Mouse (Mus musculus): Measurements from ENCODE around the gene Ddx20. TPM values are rescaled to one million over a fixed set of nuclear protein-coding genes. Genes with fewer than 3 reads are reported as not detected.

The Ddx20 gene
- 10 to 100 TPM; 11.5 to 12.0 TPM for total RNA-seq (2021)

- peak; percentile 81 to 84 for DNase-seq (ENCODE audit: extremely low spot score in 1 of 2, low spot score in 1 of 2)
These were observed at the start of gene Ddx20 for GRCm38 (mm10) chr3:105687324-105688060. Gene Ddx20 (minus strand): TSS chr3:105687574.

GRCm38 (mm10) chr3:105737070-105737469 is 49.7 kb upstream of the Ddx20 start:
- no peak for DNase-seq (ENCODE audit: extremely low spot score in 1 of 2, low spot score in 1 of 2)

GRCm38 (mm10) chr3:105736148-105736547 is 48.8 kb upstream of the Ddx20 start:
- no peak for DNase-seq (ENCODE audit: extremely low spot score in 1 of 2, low spot score in 1 of 2)

DNA sequence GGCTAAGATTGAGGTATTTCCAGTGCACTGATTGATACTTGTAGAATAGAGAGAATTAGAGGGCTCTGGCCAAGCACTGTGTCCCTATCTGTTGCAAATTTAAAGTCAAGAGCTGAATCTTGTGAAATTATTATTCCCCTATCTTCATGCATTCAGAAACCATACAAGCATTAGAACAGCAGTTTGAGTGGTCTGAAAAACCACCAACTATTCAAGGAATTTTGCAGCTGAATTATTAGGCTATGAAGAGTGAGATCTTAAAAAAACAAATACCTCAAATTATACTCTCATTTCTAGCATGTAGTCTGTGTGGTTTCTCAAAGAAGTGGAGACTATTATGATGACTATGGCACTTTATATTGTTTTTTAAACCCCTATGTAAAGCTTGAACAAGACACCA is 47.9 kb upstream of the Ddx20 start:
- no peak for DNase-seq (ENCODE audit: extremely low spot score in 1 of 2, low spot score in 1 of 2)

DNA sequence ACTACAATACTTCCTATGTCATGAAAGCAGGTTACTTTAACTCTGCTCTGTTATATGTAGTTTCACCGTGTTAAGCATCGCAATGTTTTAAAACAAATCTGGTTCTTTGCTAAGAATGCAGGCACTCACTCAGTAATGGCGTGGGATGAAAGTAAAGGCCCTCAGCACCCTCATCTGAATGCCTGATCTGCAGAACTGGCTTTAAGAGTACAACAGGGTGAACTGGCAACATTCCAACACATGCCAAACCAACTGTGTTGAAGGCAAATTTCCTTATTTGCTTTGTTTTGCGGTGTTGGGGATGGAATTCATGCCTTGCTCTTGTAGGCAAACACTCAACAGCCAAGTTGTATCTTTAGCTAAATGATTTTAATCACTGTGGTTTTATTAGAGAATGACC is 46.2 kb upstream of the Ddx20 start:
- DNase-seq (ENCODE audit: extremely low spot score in 1 of 2, low spot score in 1 of 2) = no peak

- no peak for DNase-seq (ENCODE audit: extremely low spot score in 1 of 2, low spot score in 1 of 2)
These were observed 45.0 kb upstream of the Ddx20 start for GRCm38 (mm10) chr3:105732360-105732759.

- peak; percentile 21 to 74 for DNase-seq (ENCODE audit: extremely low spot score in 1 of 2, low spot score in 1 of 2)
These were observed 38.7 kb upstream of the Ddx20 start for GRCm38 (mm10) chr3:105726037-105726436.

DNA sequence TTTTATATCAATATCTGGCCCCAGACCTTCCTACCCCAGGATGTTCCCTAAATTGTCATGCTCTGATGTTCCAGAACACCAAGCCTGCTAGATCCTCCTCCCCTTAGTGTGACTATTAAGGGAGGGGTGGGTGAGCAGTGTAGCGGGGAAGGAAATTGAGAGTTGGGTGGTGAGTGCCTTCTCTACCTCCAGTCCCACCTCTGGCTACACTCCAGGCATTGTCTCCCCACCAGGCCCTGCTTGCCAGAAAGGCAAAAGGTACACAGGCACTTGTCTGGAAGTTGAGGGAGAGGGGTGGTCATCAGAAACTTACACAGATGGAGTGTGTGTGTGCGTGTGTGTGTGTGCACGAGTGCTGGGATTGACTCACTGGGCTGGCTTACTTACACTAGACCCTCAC is 35.1 kb upstream of the Ddx20 start:
- no peak for DNase-seq (ENCODE audit: extremely low spot score in 1 of 2, low spot score in 1 of 2)

DNA sequence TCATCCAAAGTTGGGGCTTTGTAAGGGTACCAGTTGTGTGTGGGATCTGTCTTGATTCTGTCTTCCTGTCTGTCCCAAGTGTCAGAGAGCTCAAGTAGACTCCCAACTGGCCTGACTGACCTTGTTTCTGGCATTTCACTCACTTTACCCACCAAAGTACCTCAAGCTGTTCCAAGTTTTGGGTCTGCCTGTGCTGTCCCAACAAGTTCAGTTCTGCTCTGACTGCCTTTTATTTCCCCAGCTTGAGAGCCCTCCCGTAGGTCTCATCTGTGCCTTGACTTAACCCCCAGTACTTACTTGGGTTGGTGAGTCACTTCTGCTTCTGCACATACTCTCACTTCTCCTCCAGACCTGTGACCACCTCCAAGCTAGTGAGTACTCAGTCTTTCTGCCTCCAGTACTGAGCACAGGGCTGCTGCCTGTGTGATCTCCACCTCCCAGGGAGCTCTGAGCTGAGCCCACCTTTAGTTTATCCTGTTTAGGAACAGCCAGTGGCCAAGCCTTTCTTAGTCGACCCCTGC is 34.4 kb upstream of the Ddx20 start:
- DNase-seq (ENCODE audit: extremely low spot score in 1 of 2, low spot score in 1 of 2) = no peak

- DNase-seq (ENCODE audit: extremely low spot score in 1 of 2, low spot score in 1 of 2) = no peak
These were observed 33.1 kb upstream of the Ddx20 start for GRCm38 (mm10) chr3:105720514-105720913.

- DNase-seq (ENCODE audit: extremely low spot score in 1 of 2, low spot score in 1 of 2) = peak in 1 of 2 experiments; percentile 14
These were observed 32.6 kb upstream of the Ddx20 start for GRCm38 (mm10) chr3:105719979-105720378.

- no peak for DNase-seq (ENCODE audit: extremely low spot score in 1 of 2, low spot score in 1 of 2)
These were observed 31.4 kb upstream of the Ddx20 start for GRCm38 (mm10) chr3:105718746-105719145.

GRCm38 (mm10) chr3:105717856-105718555 is 30.6 kb upstream of the Ddx20 start:
- DNase-seq (ENCODE audit: extremely low spot score in 1 of 2, low spot score in 1 of 2) = peak in 1 of 2 experiments; percentile 14

GRCm38 (mm10) chr3:105716353-105717000 is 29.1 kb upstream of the Ddx20 start:
- DNase-seq (ENCODE audit: extremely low spot score in 1 of 2, low spot score in 1 of 2) = no peak

DNA sequence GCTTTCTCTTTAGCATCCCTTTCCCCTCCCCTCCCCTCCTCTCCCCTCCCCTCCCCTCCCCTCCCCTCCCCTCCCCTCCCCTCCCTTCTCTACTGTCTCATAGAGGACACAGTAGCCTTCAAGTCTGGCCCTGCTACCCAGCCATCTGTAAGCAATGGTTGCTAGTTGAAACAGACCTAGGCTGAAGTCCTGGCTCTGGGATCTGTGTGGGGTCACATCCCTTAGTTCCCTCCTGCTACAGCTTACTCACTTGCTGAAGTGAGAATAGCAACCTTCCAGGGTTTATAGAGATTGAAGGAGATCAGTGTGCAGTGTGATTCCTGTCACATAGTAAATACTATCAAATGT is 27.4 kb upstream of the Ddx20 start:
- DNase-seq (ENCODE audit: extremely low spot score in 1 of 2, low spot score in 1 of 2) = no peak

DNA sequence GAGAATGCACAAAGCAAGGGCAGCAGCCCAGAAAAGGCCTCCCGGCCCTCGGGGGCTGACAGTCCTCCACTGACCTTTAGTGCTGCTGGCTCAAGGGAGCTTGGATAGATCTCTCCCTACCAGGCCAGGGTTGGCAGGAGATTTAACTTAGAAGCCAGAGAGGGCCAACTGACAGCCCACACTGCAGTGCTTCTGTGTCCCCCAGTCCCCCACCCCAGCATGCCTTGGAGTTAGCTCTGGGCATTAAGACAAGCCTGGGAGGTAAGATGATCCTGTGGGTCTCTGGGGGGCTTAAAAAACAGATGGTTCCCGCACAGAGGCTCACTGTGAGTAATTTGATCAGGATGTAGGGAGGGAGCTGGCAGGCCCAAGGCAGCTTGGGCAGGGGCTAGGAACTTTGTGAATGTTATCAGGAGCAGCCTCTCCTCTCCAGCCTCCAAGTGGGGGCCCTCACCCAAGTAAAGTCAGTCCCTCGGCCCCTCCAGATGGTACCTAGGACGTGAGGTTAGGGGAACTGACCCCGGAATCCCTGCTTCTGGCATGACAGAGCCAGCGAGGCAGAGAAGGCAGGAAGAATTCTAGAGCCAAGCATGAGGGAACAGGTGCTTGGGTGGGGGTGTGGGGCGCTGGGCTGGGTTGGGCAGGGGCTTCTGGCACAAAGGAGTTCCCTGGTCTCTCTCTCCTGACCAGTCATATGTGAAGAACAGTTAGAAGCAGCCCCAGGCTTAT is 26.9 kb upstream of the Ddx20 start:
- no peak for DNase-seq (ENCODE audit: extremely low spot score in 1 of 2, low spot score in 1 of 2)

GRCm38 (mm10) chr3:105712827-105713226 is 25.5 kb upstream of the Ddx20 start:
- DNase-seq (ENCODE audit: extremely low spot score in 1 of 2, low spot score in 1 of 2) = no peak

GRCm38 (mm10) chr3:105711741-105712140 is 24.4 kb upstream of the Ddx20 start:
- DNase-seq (ENCODE audit: extremely low spot score in 1 of 2, low spot score in 1 of 2) = no peak

- DNase-seq (ENCODE audit: extremely low spot score in 1 of 2, low spot score in 1 of 2) = peak in 1 of 2 experiments; percentile 14
These were observed 22.9 kb upstream of the Ddx20 start for GRCm38 (mm10) chr3:105710246-105710645.

DNA sequence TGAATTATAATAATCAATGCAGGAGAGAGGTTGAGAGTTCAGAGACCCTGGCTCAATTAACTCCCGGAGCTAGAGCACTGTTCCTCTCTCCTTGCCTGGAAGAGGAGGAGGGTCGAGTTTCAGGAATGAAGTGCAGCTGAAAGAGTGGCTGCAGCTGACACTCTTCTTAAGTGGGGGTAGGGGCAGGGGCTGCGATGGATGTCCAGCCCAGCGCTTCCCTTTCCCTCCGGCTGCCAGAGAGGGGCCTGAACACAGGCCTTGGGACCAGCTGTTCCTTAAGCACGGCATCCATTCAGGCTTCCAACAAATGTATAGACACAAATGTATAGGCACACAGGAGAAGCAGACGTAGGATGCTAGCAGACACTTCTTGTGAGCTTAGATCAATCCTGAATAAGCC is 20.2 kb upstream of the Ddx20 start:
- DNase-seq (ENCODE audit: extremely low spot score in 1 of 2, low spot score in 1 of 2) = no peak
